Mouse (Mus musculus) cerebellum, adult 2 months (tissue): ENCODE results near the gene Vmn1r101.
"Not testable (repeated sequence)": the region's sequence is repeated elsewhere in the genome, so short reads cannot be mapped to it uniquely, and the experiment has no call there.

ENCODE experiments used
- CTCF ChIP-seq: fragments of 200-500 bp; IDR thresholded peaks from 2 replicates; pipeline ENCODE4 v1.5.1; 2011; ENCODE audit warnings: low read depth, mild to moderate bottlenecking, control low read depth, low read length, moderate library complexity, borderline replicate concordance; ENCODE audit not compliant: insufficient read depth
- POLR2A ChIP-seq: fragments of 200-500 bp; IDR thresholded peaks from 2 replicates; pipeline ENCODE4 v1.6.1; 2011; ENCODE audit warnings: low read length, control low read depth, borderline replicate concordance; ENCODE audit not compliant: insufficient read depth

GRCm38 (mm10) chr7:20417642-20418041 is 24.8 kb downstream of the Vmn1r101 start, which contains the start of gene Vmn1r100:
- not testable (repeated sequence) for TF ChIP-seq POLR2A, CTCF
